Mouse (Mus musculus) adrenal gland, postnatal 36 days (tissue): ENCODE data around the gene Ppp2ca. TPM values are rescaled to one million over a fixed set of nuclear protein-coding genes. Genes with fewer than 3 reads are reported as not detected.

Experiments
- DNase-seq, 2 experiments: peaks; one replicate each; pipeline ENCODE4 v3.0.0; 2021; ENCODE audit warnings: mixed read lengths in 1 of 2
- long read RNA-seq, 2 experiments: library from polyadenylated mRNA; stranded (forward); transcript quantifications; one replicate each; pipeline ENCODE4 v2.0.0; 2021; ENCODE audit warnings: borderline sequencing depth in 2 of 2
- total RNA-seq, 2 experiments: library from RNA; stranded (reverse); gene quantifications; 2 replicates each; pipeline ENCODE4 v1.2.3; 2021

The Ppp2ca gene
- total RNA-seq = 10 to 100 TPM; 78.0 to 84.2 TPM
- long read RNA-seq, experiment 1, full-length matches to known transcripts = 637 of 685 reads
- long read RNA-seq, experiment 1, partial matches to known transcripts = 39 of 685 reads
- long read RNA-seq, experiment 1, other reads (novel, unspliced or antisense) = 9 of 685 reads
- long read RNA-seq, experiment 2, full-length matches to known transcripts = 149 of 156 reads
- long read RNA-seq, experiment 2, partial matches to known transcripts = 5 of 156 reads
- long read RNA-seq, experiment 2, other reads (novel, unspliced or antisense) = 2 of 156 reads

- peak; percentile 99 for DNase-seq
Observed at GRCm38 (mm10) chr11:52098398-52098946, at the start of gene Ppp2ca. TSS of gene Ppp2ca (plus strand) at chr11:52098681.

GRCm38 (mm10) chr11:52053371-52053770, 45.1 kb upstream of the Ppp2ca start:
- DNase-seq = peak; percentile 20 to 44

GRCm38 (mm10) chr11:52054728-52055127, 43.8 kb upstream of the Ppp2ca start:
- no peak for DNase-seq

GRCm38 (mm10) chr11:52056198-52056597, 42.3 kb upstream of the Ppp2ca start:
- no peak for DNase-seq

- DNase-seq = no peak
Observed at GRCm38 (mm10) chr11:52059001-52059400, 39.5 kb upstream of the Ppp2ca start.

GRCm38 (mm10) chr11:52060315-52060714, 38.2 kb upstream of the Ppp2ca start:
- DNase-seq = no peak

- DNase-seq = no peak
Observed at GRCm38 (mm10) chr11:52062406-52062805, 36.1 kb upstream of the Ppp2ca start.

- peak in 1 of 2 experiments; percentile 23 for DNase-seq
Observed at GRCm38 (mm10) chr11:52064398-52064797, 34.1 kb upstream of the Ppp2ca start.

- no peak for DNase-seq
Observed at GRCm38 (mm10) chr11:52065841-52066240, 32.6 kb upstream of the Ppp2ca start.

GRCm38 (mm10) chr11:52071768-52072167, 26.7 kb upstream of the Ppp2ca start:
- peak in 1 of 2 experiments; percentile 32 for DNase-seq

- DNase-seq = no peak
Observed at GRCm38 (mm10) chr11:52073528-52074170, 24.8 kb upstream of the Ppp2ca start.

- no peak for DNase-seq
Observed at GRCm38 (mm10) chr11:52074626-52075470, 23.6 kb upstream of the Ppp2ca start.

GRCm38 (mm10) chr11:52075794-52076633, 22.5 kb upstream of the Ppp2ca start:
- peak in 1 of 2 experiments; percentile 8 for DNase-seq

- DNase-seq = no peak
Observed at GRCm38 (mm10) chr11:52076742-52077352, 21.6 kb upstream of the Ppp2ca start.

- DNase-seq = peak; percentile 60 to 67
Observed at GRCm38 (mm10) chr11:52077939-52078338, 20.5 kb upstream of the Ppp2ca start.

- peak; percentile 63 to 73 for DNase-seq
Observed at GRCm38 (mm10) chr11:52079978-52080377, 18.5 kb upstream of the Ppp2ca start.

- DNase-seq = no peak
Observed at GRCm38 (mm10) chr11:52080656-52081055, 17.8 kb upstream of the Ppp2ca start.

GRCm38 (mm10) chr11:52085857-52086203, 12.7 kb upstream of the Ppp2ca start:
- no peak for DNase-seq

GRCm38 (mm10) chr11:52086204-52086864, 12.1 kb upstream of the Ppp2ca start:
- no peak for DNase-seq

- no peak for DNase-seq
Observed at GRCm38 (mm10) chr11:52089291-52089690, 9.2 kb upstream of the Ppp2ca start.

- DNase-seq = peak in 1 of 2 experiments; percentile 27
Observed at GRCm38 (mm10) chr11:52091261-52091660, 7.2 kb upstream of the Ppp2ca start.
